Mouse (Mus musculus) kidney, postnatal 0 days (tissue): ENCODE measurements at regions not wholly inside any gene's neighbourhood (a gene's known extent, or its start where the extent isn't known, plus 50 kb on each side); places are given as distances from the start of the nearest gene placed in this dataset.

Experiments
- ATAC-seq: fragments of 200-750 bp; cut with Nextera tagmentation; replicated peaks from 2 replicates; pipeline ENCODE4 v1.8.0; 2017; ENCODE audit warnings: low read depth, moderate number of reproducible peaks, moderate TSS enrichment, moderate library complexity; ENCODE audit not compliant: low FRiP score
- DNase-seq: peaks from one replicate; pipeline ENCODE4 v3.0.0-alpha.2; 2016; ENCODE audit warnings: low spot score
- H3K27ac ChIP-seq: fragments of 300-500 bp; sonication (generic); 2 replicates; pipeline ENCODE4 v1.5.1; 2014; ENCODE audit warnings: mild to moderate bottlenecking
- H3K27me3 ChIP-seq: fragments of 300-500 bp; sonication (generic); 2 replicates; pipeline ENCODE4 v1.6.1; 2014; ENCODE audit warnings: low read length, mixed read lengths; ENCODE audit not compliant: insufficient read depth
- H3K36me3 ChIP-seq: fragments of 300-500 bp; sonication (generic); 2 replicates; pipeline ENCODE4 v1.6.1; 2014; ENCODE audit warnings: low read length, mixed read lengths; ENCODE audit not compliant: insufficient read depth
- H3K4me1 ChIP-seq: fragments of 300-500 bp; sonication (generic); replicated peaks from 2 replicates; pipeline ENCODE4 v1.6.1; 2014; ENCODE audit warnings: antibody characterized with exemption, low read length, mixed read lengths; ENCODE audit not compliant: insufficient read depth
- H3K4me2 ChIP-seq: fragments of 300-500 bp; sonication (generic); 2 replicates; pipeline ENCODE4 v1.6.1; 2014; ENCODE audit warnings: mild to moderate bottlenecking, low read length, moderate library complexity, mixed read lengths
- H3K4me3 ChIP-seq: fragments of 300-500 bp; sonication (generic); replicated peaks from 2 replicates; pipeline ENCODE4 v1.5.1; 2014; ENCODE audit warnings: low read depth, low read length
- H3K9ac ChIP-seq: fragments of 300-500 bp; sonication (generic); 2 replicates; pipeline ENCODE4 v1.6.1; 2014; ENCODE audit warnings: low read depth, low read length
- H3K9me3 ChIP-seq: fragments of 300-500 bp; sonication (generic); replicated peaks from 2 replicates; pipeline ENCODE4 v1.6.1; 2016; ENCODE audit warnings: low read length, inconsistent platforms, mixed read lengths
- CTCF ChIP-seq: IDR thresholded peaks from 2 replicates; pipeline ENCODE4 v1.5.1; 2016; ENCODE audit warnings: antibody characterized with exemption, low read depth, mild to moderate bottlenecking, moderate library complexity
- WGBS: fragments of 180-500 bp; shearing (Covaris S2); extraction: QIAGEN DNeasy Blood & Tissue Kit; methylation state at CpG from one replicate; pipeline ENCODE4 v1.1.7; 2014; 5-methylcytosine and 5-hydroxymethylcytosine counted together

DNA sequence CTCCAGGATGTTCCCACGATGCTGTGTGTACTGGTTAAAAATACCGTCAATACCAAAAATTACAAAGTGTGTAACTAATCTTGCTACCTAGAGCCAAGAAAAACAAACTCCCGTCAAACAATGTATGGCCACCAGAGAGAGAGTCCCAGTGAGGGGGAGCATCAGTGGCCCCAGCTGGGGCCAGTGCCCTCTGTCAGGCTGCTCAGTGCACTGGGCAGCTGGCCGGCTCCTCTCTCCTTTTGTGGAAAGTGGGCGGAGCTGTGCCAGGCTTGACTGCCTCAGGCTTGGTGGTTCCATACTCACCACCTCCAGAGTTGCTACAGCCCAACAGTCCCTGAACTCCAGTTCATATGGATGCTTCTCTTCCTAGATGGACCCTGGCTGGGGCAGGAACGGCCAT is 53.8 kb upstream of the Sept5 start:
- Histone ChIP-seq H3K9me3 (no peaks in the 10 kb centered on the region), H3K27ac (no peak overlapping the region; the same call in 1 of the 2 replicates), H3K9ac (no peak overlapping the region), H3K4me1 (no peaks in the 10 kb centered on the region; the same call in 1 of the 2 replicates), H3K27me3 (no peaks in the 10 kb centered on the region), H3K4me3 (no peak overlapping the region), H3K36me3 (no peaks in the 10 kb centered on the region), H3K4me2 (no peak overlapping the region)
- TF ChIP-seq CTCF: no peak
- WGBS: 27% methylated on average over 6 of the region's 6 CpGs
- DNase-seq: peak; percentile 57
- no peak; the same call in 1 of the 2 replicates for ATAC-seq

DNA sequence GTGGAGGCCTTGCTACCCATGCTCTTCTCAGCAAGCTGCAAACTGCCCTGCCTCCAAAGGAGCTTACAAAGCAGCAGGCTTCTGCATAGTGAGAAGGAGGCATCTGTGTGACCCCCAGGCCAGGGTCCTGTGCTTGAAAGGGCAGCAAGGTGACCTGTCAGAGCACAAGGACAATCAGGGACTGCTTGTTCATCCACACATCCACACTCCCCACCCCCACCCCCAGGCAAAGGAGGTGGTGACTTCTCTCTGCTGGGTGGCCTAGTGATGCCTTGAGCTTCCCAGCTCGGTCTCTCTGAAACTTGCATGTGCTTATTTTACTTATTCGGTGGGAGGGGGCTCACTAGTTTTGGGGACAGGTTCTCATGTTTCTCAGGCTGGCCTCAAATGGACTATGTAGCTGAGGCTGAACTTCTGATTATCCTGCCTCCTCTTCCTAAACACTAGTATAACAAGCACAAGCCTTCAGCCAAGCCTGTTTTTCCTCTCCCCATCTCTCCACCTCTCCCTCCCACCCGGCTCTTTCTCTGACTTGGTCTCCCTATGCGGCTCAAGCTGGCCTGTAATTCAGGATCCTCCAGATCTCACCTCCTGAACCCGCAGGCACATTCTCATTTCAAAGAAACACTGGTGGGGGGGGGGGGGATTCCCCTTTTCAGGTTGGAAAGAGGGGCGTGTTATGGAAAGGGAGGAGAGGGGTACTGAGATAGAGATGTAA is 56.4 kb upstream of the Sept5 start:
- TF ChIP-seq CTCF: no peak

DNA sequence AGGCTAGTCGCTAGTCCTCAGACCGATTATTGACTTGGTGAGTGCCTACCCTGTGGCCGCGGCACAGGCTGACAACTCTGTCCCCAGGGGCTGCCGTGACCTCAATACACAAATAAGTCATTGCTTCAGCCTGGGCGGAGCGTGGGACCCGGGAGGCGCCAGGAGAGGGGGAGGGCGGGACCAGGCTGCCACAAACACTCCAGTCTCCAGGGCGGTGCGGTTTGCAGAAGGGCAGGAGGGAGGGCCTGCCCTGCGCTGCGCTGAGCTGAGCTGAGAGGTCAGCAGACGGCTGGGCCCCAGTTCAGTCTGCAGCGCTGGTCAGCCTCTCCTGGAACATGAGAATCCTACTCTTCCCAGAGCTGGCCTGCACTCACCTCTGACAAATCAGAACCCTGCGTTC is 57.2 kb upstream of the Sept5 start:
- H3K27me3 ChIP-seq: no peaks in the 10 kb centered on the region
- H3K4me3 ChIP-seq: no peak overlapping the region
- no peak for TF ChIP-seq CTCF
- DNase-seq: peak; percentile 92
- H3K9ac ChIP-seq: peak overlapping the region; percentile 35; the same call in 1 of the 2 replicates
- H3K36me3 ChIP-seq: no peaks in the 10 kb centered on the region
- 1% methylated on average over 17 of the region's 17 CpGs for WGBS
- no peaks in the 10 kb centered on the region; the same call in 1 of the 2 replicates for H3K4me1 ChIP-seq
- peak overlapping the region; percentile 70 for H3K27ac ChIP-seq
- H3K4me2 ChIP-seq: peak overlapping the region; percentile 52
- peak; percentile 95 for ATAC-seq
- no peaks in the 10 kb centered on the region for H3K9me3 ChIP-seq

More for the DNA sequence above, 56.4 kb upstream of the Sept5 start:
- no peak overlapping the region for H3K9ac ChIP-seq
- no peaks in the 10 kb centered on the region for H3K9me3 ChIP-seq
- 16% methylated on average over 6 of the region's 6 CpGs for WGBS
- H3K36me3 ChIP-seq: no peaks in the 10 kb centered on the region
- no peaks in the 10 kb centered on the region; the same call in 1 of the 2 replicates for H3K4me1 ChIP-seq
- ATAC-seq (no peak), DNase-seq (no peak)
- H3K4me3 ChIP-seq: no peak overlapping the region
- H3K27ac ChIP-seq: no peak overlapping the region
- no peak overlapping the region for H3K4me2 ChIP-seq
- H3K27me3 ChIP-seq: no peaks in the 10 kb centered on the region

DNA sequence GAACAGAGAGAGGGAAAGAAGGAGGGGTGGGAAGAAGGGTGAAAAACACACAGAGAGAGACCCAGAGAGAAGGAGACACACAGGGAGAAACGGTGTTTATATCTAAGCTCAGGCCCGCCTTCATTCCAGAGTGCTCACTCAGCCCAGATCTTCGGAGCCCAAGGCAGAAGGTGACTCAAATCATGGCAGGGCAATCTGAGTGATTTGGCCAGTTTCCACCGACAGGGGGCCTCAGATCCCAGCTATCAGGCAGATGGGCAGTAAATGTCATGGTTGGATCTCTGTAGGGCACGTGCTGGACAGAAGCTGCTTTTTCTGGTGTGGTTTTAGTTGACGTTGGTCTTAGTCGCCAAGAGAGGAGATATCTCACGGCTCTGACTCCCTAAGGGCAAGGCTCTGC is 57.6 kb upstream of the Sept5 start:
- peak overlapping the region; percentile 70 for H3K27ac ChIP-seq
- H3K27me3 ChIP-seq: no peaks in the 10 kb centered on the region
- H3K9ac ChIP-seq: peak overlapping the region; percentile 35; the same call in 1 of the 2 replicates
- peak; percentile 78 for DNase-seq
- no peaks in the 10 kb centered on the region for H3K9me3 ChIP-seq
- H3K36me3 ChIP-seq: no peaks in the 10 kb centered on the region
- WGBS: 6% methylated on average over 8 of the region's 8 CpGs
- TF ChIP-seq CTCF: peak; percentile 84
- peak overlapping the region; percentile 52 for H3K4me2 ChIP-seq
- ATAC-seq: peak; percentile 59
- H3K4me1 ChIP-seq: no peaks in the 10 kb centered on the region; the same call in 1 of the 2 replicates
- H3K4me3 ChIP-seq: no peak overlapping the region

DNA sequence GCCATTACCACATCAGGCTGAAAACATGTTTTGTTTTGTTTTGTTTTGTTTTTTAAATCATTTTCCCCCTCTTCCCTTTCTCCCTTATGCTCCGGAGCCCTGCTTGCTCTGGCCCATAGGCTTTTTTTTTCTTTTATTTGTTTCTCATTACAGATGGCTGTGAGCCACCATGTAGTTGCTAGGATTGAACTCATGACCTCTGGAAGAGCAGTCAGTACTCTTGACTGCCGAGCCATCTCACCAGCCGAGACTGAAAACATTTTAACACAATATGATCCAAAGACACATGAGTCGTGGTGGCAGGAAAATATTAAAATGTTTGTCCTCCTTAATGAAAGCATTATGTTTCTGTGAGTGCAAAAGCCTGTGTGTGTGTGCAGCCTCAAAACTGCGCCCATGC is 65.8 kb upstream of the Sept5 start:
- ATAC-seq (no peak), DNase-seq (no peak)
- H3K36me3 ChIP-seq: no peaks in the 10 kb centered on the region
- H3K9ac ChIP-seq: no peak overlapping the region
- WGBS: 65% methylated on average over 5 of the region's 5 CpGs
- no peaks in the 10 kb centered on the region for H3K4me1 ChIP-seq
- H3K4me2 ChIP-seq: no peak overlapping the region
- no peak for TF ChIP-seq CTCF
- H3K27me3 ChIP-seq: no peaks in the 10 kb centered on the region
- no peak overlapping the region for H3K27ac ChIP-seq
- no peaks in the 10 kb centered on the region for H3K9me3 ChIP-seq
- H3K4me3 ChIP-seq: no peak overlapping the region

DNA sequence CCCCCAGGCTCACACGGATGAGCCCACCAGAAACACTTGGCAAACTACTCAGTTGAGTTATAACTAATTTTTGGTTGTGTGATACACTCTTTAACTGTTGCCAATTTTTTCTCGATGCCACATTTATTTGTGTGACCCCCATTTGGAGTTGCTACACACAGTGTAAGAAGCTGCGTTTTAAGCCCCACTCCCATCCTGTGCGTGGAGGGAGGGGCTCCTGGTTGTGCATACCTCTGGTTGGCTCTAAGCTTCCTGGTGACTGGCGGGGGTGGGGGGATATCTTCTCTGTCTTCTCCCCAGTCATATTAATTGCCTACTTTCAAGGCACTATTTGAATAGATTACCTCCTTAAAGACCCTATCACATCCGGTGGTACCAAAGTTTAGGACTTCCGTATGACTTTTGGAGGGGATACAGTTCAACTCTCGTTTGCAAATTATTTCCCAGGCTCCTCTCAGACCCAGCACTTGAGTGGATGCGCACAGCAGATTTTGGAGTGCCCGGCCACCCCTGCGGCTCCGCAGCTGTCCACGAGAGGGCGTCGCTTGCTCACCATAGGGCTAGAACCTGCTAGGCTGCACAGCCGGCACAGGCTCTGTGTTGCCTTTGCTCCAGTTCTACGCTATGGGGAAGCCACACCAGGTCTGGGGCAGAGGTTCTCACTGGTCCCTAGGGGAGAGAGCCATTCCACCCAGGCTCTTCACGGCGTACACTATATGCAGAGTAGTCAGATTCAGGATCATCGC is 66.5 kb upstream of the Sept5 start:
- no peak overlapping the region for H3K4me3 ChIP-seq
- peak; percentile 85 for DNase-seq
- peak; percentile 87 for ATAC-seq
- H3K9me3 ChIP-seq: no peaks in the 10 kb centered on the region
- H3K36me3 ChIP-seq: no peaks in the 10 kb centered on the region
- peak; percentile 95 for TF ChIP-seq CTCF
- H3K4me1 ChIP-seq: no peaks in the 10 kb centered on the region
- H3K4me2 ChIP-seq: no peak overlapping the region
- WGBS: 13% methylated on average over 20 of the region's 20 CpGs
- H3K27me3 ChIP-seq: no peaks in the 10 kb centered on the region
- H3K27ac ChIP-seq: no peak overlapping the region
- H3K9ac ChIP-seq: no peak overlapping the region
